Mouse (Mus musculus) spleen, adult 18-20 months (tissue): ENCODE data around the gene Acoxl.
A peak's percentile ranks its signal among the peaks of the same experiment; 100 is the strongest.

ENCODE experiments used
- DNase-seq, 2 experiments: peaks; one replicate each; pipeline ENCODE4 v3.0.0; 2022; ENCODE audit warnings: mixed read lengths in 2 of 2

Gene Acoxl

GRCm38 (mm10) chr2:128038259-128038890, 199.7 kb downstream of the Acoxl start:
- no peak for DNase-seq

DNA sequence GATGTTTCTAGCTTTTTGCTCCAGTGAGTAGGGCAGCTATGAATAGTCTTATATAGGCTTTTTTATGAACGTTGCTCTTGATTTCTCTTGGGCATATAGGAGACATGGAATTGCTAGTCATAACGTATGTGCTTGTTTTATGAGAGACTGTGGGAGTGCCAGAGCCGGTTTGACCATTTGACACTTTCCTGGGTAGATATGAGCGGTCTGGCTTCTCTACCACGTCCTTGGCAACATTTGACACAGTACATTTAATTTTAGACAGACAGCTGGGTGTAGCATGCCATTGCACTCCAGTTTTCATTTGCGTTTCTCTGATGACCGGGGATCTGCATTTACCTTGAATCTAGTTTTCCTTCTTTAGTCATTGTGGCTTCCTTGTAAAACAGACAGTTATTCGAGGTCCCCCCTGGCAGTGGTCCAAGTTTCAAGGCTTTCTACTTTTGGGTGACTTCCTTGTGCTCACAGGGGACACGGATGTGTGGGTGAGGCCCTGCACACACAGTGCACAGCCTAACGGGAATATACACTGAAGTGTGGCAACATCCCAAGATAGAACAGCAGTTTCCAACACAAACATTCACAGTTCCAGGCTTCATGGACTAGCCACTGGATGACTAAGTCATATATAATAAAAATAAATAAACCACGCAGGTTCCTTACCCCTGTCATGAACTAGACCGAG, 202.5 kb downstream of the Acoxl start:
- peak; percentile 11 to 21 for DNase-seq

DNA sequence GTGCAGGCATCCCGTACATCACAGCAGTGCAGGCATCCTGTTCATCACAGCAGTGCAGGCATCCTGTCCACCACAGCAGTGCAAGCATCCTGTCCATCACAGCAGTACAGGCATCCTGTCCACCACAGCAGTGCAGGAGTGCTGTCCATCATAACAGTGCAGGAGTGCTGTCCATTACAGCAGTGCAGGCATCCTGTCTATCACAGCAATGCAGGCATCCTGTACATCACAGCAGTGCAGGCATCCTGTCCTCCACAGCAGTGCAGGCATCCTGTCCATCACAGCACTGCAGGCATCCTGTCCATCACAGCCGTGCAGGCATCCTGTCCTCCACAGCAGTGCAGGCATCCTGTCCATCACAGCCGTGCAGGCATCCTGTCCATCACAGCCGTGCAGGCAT, 207.8 kb downstream of the Acoxl start:
- no peak for DNase-seq

GRCm38 (mm10) chr2:128054905-128055304, 216.2 kb downstream of the Acoxl start:
- no peak for DNase-seq

DNA sequence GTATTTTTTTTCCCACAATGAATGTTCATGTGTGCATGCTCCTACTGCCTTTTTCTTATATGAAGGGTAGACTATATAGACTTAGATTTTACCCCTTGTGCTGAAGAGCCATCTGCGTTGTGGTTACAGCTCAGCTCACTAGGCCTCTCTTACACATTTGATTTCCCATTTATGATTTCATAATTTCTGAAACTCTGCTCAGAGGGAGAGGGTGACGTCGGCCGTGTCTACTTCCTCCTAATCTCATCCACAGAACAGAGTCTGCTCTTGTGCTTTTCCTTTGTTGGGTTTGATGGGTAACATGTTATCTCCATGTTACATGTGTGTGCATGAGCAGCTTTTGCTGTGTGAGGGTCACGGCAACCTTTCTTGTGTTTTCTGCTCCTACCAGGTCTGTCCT, 219.2 kb downstream of the Acoxl start:
- no peak for DNase-seq

DNA sequence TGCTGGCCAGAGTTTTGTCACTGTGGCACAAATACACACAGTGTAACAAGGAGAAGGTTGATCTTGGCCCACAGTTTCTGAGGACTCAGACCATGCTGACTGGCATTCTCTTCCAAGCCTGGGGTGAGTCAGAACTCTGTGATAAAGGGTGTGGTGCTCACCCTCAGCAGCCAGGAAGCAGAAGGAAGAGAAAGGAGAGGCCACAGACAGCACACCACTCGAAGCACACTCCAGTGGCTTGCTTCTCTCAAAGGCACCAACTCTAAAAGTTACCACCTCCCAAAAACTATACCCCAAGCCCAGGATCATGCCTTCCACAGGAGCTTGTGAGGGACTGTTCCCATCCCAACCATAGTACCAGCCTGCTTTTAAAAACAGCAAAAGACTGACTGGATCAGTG, 220.0 kb downstream of the Acoxl start:
- no peak for DNase-seq

DNA sequence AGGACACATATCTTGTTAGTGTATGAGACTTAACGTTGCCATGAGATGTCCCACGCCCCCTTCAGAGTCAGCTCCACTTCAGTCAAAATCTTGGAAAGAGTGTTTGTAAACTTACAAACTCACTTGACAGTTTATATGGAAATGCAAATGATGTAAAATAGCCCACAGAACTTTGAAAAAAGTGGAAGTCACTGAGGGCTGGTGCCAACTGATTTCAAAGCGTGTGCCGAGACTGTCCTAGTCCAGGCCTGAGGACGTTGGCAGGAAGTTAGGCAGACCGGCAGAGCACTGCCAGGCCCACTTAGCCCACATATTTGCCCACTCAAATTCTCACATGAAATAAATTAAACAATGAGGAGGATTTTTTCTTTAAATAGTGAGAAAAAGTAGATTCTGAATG, 221.5 kb downstream of the Acoxl start:
- DNase-seq = no peak

- peak in 1 of 2 experiments; percentile 18 for DNase-seq
Measured at GRCm38 (mm10) chr2:128060680-128061287, 222.1 kb downstream of the Acoxl start.

DNA sequence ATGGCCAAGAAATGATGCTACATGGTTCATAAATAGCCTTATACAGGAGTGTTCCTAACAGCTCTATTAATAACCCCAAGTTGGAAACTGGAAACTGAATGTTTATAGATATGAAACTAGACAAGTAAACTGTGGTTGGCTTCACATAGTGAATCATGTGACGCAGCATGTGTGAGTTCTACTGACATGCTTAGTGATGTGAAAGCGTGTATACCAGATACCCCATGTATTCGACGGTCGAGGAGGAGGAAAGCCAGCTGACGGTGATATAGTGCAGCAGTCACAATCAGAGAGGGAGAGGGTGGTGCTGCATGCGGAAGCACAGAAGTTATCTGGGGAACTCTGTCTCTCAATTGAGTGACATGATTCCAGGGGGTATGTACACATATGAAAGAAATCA, 222.8 kb downstream of the Acoxl start:
- DNase-seq = no peak

DNA sequence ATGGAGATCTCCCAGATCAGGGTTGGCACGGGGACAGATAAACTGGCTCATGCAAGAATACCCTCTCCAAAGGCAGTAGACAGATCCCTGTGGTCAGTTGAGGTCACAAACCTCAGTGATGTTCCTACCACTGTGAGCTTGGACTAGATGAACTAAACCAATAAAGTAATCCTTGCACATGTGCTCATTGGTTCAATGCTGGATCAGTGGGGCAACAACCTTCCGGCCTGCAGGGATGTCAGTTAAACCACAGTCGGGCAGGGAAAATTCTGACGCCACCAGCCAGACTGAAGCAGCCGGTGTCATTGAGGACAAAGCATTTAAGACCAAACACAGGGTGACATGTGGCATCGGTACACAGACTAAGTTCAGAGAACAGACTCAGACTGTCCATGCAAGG, 224.1 kb downstream of the Acoxl start:
- no peak for DNase-seq

- no peak for DNase-seq
Measured at GRCm38 (mm10) chr2:128065013-128065412, 226.3 kb downstream of the Acoxl start.

DNA sequence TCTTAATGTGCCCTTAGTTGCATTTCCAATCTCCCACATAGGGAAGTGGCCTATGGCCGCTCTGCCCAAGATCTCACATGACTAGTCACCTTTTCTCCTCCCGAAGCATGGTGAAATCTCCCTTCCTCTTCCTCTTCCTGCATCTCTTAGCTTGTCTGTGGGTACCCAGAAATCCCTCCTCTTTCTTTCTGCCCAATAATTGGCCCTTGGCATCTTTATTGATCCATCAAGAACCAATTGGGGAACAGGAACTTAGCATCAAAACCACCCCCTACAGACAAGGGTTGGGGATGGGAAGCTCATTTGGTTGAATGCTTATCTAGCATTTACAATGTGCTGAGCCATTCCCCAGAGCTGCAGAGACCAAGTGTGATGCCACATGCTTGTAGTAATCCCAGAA, 226.9 kb downstream of the Acoxl start:
- DNase-seq = no peak

DNA sequence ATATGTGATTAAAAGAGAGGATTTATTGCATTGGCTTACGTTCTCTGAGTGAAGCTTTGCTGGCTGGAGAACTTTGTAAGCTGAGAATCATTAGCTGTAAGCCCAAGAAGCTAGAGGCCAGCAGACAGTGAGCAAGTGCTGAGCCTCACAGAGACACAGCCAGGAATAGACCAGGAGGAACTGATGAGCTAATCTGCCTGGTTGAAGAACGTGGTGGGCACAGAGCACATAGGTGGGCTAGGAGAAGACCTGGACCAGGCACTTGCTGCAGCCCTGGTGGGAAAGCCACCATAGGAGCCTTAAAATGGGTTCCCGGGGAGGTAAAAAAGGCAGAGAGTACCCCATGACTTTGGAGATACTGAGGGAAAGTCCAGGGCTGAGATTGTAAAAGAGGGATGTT, 228.5 kb downstream of the Acoxl start:
- no peak for DNase-seq

GRCm38 (mm10) chr2:128067596-128067995, 228.9 kb downstream of the Acoxl start:
- no peak for DNase-seq

DNA sequence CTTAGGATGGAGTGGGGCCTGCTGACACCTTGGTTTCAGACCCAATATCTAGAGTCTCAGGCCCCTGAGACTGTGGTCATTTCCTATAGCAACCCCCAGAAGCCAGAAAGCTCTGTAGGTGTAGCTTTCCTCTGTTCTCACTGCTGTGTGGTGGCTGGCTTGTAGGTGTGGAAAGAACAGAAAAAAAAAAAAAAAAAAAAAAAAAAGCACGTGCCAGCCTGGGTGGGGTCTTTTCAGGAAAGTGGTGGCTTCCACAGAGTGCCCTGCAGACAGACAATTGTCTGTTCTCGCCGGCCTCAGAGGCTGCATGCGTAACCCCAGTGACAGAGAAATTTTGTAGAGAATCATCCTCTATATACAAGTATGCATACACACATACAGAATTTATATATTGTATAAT, 229.5 kb downstream of the Acoxl start:
- no peak for DNase-seq

DNA sequence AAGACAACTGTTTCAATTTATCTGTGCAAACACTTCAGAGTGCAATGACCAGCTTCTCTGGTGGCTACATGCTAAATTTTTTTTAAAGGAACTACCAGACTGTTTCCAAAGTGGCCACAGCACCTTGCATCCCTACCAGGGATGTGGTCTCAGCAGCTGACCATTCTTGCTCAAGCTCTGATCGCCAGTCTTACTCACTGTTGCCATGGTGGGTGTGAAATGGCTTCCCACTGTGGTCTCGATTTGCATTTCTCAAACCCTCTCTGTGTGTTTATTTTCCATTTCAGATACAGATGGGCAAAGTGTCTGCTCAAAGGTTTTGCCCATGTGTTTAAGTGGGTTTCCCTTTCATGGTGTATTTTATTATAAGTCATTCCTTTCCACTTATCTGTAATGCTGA, 230.3 kb downstream of the Acoxl start:
- DNase-seq = no peak

DNA sequence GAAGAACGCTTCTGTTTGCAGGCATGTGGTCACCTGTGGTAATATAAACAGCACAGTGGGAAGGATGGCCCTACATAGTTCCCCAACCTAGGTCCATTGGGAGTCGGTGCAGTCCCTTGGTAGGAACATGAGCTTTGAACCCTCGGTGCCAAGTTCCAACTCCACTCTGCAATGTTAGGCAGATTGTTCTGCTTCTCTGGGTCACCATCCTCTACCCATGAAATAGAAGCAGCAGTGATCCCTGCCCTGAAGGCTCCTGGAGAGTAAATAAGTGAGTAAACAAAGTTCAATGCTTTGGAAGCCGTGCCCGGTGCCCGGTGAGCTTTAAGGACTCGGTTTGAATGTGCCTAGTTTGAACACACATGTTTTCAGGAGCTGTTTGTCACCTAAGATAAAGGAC, 233.1 kb downstream of the Acoxl start:
- DNase-seq = no peak

- DNase-seq = no peak
Measured at GRCm38 (mm10) chr2:128072944-128073343, 234.3 kb downstream of the Acoxl start.

GRCm38 (mm10) chr2:128073603-128074002, 234.9 kb downstream of the Acoxl start:
- no peak for DNase-seq

DNA sequence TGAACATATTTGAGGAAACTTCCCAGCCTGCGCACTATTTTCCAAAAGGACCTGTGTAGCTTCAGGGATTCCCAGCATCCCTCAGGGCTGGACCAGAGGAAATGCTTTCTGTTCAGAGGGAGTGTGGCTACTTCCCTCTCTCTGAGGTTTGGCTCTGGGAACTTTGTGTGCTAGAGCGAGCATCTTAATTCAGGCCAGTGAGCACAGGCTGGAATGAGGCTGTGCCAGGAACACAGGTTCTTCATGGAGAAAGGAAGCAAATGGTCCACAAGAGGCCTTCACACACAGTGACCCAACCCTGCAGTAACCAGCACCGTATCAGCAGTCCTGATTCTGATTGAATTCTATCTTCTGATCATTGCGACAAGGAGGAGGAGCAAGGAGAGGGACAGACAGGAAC, 238.3 kb downstream of the Acoxl start:
- no peak for DNase-seq

DNA sequence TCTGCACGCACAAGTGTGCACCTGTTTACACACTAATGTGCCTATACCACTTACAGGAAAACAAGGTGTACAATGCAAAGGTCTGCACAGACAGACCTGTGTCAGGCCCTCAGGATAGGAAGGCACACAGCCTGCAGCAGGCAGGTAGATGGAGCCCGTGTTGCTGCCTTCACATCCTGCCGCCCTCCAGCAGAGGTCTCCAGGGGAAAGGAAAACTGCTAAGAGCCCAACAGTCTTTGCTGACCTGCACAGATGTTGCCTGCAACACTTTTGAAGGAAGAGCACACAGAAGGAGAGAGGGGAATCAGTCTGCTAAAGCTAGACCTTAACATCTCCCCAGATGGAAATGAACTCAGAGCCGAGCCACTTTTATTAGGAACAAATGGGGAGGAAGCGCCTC, 240.2 kb downstream of the Acoxl start:
- DNase-seq = no peak

DNA sequence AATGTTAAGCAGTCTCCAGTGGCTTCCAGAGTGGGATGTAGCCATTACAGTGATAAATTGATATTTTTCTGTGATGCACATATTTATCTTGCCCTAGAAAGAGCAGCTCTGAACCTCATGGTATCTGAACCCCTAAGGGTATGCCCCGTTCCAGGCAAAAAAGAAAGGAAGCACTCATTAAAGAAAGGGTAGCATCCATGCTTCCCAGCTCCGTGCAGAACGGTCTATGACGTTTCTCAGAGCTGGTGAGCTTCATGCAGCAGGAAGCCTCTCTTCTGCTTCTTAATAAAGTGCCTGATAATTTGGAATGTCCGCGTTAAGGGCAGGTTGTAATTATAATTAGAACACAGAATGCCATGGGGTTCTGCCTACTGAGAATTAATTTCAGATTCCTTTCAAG, 240.6 kb downstream of the Acoxl start:
- no peak for DNase-seq

GRCm38 (mm10) chr2:128083844-128084243, 245.2 kb downstream of the Acoxl start:
- DNase-seq = no peak

DNA sequence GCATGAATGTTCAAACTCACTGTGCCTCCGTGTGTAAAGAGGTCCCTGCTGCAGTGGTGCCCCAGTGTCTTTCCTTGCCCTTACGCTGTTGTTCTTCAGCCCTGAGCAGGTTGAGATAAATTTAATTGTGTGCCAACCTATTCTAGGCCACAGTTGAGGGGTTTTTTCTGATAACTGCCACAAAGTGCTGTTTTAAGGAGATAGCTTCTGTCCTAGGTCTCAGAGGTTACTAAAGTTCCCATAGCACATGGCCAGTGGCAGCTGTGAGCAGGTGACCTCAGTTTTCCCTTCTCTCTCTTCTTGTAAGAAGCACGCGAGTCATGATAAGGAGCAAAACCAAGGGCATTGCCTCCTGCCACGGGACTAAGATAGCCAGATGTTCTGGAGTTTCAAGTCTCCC, 245.9 kb downstream of the Acoxl start:
- no peak for DNase-seq

GRCm38 (mm10) chr2:128085481-128085880, 246.8 kb downstream of the Acoxl start:
- no peak for DNase-seq
